11 mouse cellular contexts compared by ENCODE assay signal in the genomic region with DNA sequence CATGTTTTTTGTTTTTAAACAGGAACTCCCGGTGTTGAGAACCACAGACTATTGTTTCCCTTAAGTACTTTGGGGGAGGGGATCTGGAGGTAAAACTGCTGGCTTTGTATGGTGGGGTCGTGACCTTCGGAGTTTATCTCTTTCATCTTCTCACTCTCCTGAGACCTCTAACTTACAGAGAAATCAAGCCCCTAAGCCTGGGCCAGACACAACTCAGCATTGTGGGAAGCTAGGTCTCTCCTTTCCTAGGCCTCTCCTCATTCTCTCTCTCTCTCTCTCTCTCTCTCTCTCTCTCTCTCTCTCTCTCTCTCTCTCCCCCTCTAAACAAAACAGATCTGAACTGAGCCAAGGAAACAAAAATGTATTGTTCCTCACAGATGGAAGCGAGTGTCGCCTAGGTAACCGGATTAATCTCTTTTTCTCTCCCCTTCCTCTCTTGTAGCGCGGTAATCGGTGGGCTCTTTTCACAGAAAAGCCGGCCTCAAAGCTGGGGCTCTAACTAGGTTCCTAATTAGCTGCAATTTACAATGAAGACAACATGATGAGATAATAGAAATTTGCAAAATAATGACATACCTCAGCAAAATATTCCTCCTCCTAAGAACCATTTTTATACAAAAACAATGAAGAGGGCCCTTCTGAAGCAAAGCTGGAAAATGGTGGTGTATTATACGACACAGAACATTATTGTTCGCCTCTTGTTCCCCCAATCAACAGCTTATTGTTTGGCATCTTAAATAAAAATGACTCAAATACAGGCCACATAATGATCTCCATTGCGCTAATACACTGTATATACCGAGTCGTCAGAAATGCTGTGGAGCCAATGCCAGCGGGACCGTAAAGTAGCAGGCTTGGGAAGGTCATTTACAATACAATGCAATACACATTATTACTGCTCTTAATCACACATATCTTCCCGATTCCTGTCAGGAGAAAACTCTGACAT.
A peak's percentile ranks its signal among the peaks of the same experiment; 100 is the strongest.
DNase-seq lines count a peak whose midpoint lies in the region; ATAC-seq and TF ChIP-seq lines count a peak whose summit lies in the region.
"Had no signal": no experiment of that assay in that cellular context is flagged by ENCODE, and none has a peak within 500 bp of the region (broad histone marks: within the 10 kb centered on the region; RNA-seq: fewer than 3 reads in every experiment).

No protein-coding gene starts in this region.

- no peak overlapping the region for H3K4me2 ChIP-seq in hindbrain, embryonic 12.5 days (replicated peaks)
- no peak overlapping the region for H3K4me2 ChIP-seq in midbrain, embryonic 15.5 days

- H3K9ac ChIP-seq in ES-E14 (ENCODE audit: insufficient read depth, low read depth, low read length, poor library complexity, severe bottlenecking), result no peak overlapping the region
- no peak overlapping the region for H3K9ac ChIP-seq in hindbrain, embryonic 12.5 days
- no peak overlapping the region for H3K9ac ChIP-seq in midbrain, embryonic 15.5 days

- in situ Hi-C loops in ES-E14 (cut with MboI; ENCODE audit: low sequenced_read_pairs in 2 of 2, unreplicated experiment in 2 of 2), result no loop called here

- peaks cover 10% of the 10 kb centered on the region in 2 experiments for H3K4me1 ChIP-seq in ES-E14 (ENCODE audit: control insufficient read depth in 2 of 2, insufficient read depth in 2 of 2, low read length in 2 of 2, poor library complexity in 1 of 2)
- peaks cover 27% of the 10 kb centered on the region for H3K4me1 ChIP-seq in hindbrain, embryonic 12.5 days
- peaks cover 25% of the 10 kb centered on the region for H3K4me1 ChIP-seq in midbrain, embryonic 15.5 days

- no peak overlapping the region; a peak in 1 of 4 replicates for H3K4me3 ChIP-seq in ES-E14 (ENCODE audit: insufficient read depth in 1 of 2, low read depth in 1 of 2, low read length in 2 of 2, poor library complexity in 1 of 2, severe bottlenecking in 1 of 2)
- H3K4me3 ChIP-seq in hindbrain, embryonic 12.5 days, result no peak overlapping the region
- H3K4me3 ChIP-seq in midbrain, embryonic 15.5 days, result no peak overlapping the region

- peaks cover 3% of the 10 kb centered on the region; the same call in 1 of the 2 replicates for H3K27me3 ChIP-seq in hindbrain, embryonic 12.5 days
- no peaks in the 10 kb centered on the region for H3K27me3 ChIP-seq in midbrain, embryonic 15.5 days (replicated peaks)

- 18% methylated on average over 18 of the region's 18 CpGs for WGBS in hindbrain, embryonic 12.5 days
- WGBS in midbrain, embryonic 15.5 days, result 4% methylated on average over 18 of the region's 18 CpGs

- H3K27ac ChIP-seq in ES-E14 (ENCODE audit: insufficient read depth, low read depth, low read length, poor library complexity, severe bottlenecking), result no peak overlapping the region
- peak overlapping the region; percentile 64 for H3K27ac ChIP-seq in hindbrain, embryonic 12.5 days
- H3K27ac ChIP-seq in midbrain, embryonic 15.5 days, result peak overlapping the region; percentile 56; the same call in 1 of the 2 replicates
- H3K27ac ChIP-seq: stomach, postnatal 0 days had no signal

- H3K9me3 ChIP-seq in ES-E14 (ENCODE audit: control insufficient read depth, insufficient read depth, low read depth, low read length), result no peaks in the 10 kb centered on the region
- H3K9me3 ChIP-seq in hindbrain, embryonic 12.5 days (replicated peaks), result no peaks in the 10 kb centered on the region
- no peaks in the 10 kb centered on the region for H3K9me3 ChIP-seq in midbrain, embryonic 15.5 days

- peak; percentile 83 for ATAC-seq in hindbrain, embryonic 12.5 days (ENCODE audit: low FRiP score)
- ATAC-seq in midbrain, embryonic 15.5 days (replicated peaks), result peak; percentile 82

- DNase-seq in ES-E14 (ENCODE audit: low read depth, low spot score), result peak; percentile 77
- DNase-seq in embryo, embryonic 11.5 days (ENCODE audit: low read depth, low spot score), result peak; percentile 41
- no peak for DNase-seq in kidney, adult 8-10 months
- no peak for DNase-seq in cerebellum, adult 18-20 months
- DNase-seq in spleen, postnatal 36 days (ENCODE audit: low spot score in 2 of 2), result no peak
- DNase-seq in adrenal gland, postnatal 4 days (ENCODE audit: low spot score in 2 of 2), result no peak
- DNase-seq: cerebellum, adult 9-10 months; kidney, postnatal 4 days had no signal

- H3K36me3 ChIP-seq in ES-E14 (ENCODE audit: control insufficient read depth, insufficient read depth, low read length, poor library complexity, severe bottlenecking), result no peaks in the 10 kb centered on the region
- H3K36me3 ChIP-seq in hindbrain, embryonic 12.5 days, result no peaks in the 10 kb centered on the region
- H3K36me3 ChIP-seq in midbrain, embryonic 15.5 days (replicated peaks), result no peaks in the 10 kb centered on the region

TF ChIP-seq in ES-E14, 5 proteins besides CTCF, POLR2A, EP300 and RAD21:
- no peak for TF ChIP-seq MAFK (IDR thresholded peaks at IDR 0.05; ENCODE audit: insufficient read depth, low read depth, low read length)
- peak; percentile 46; the same call in 1 of the 2 replicates for TF ChIP-seq CHD2 (IDR thresholded peaks at IDR 0.05; ENCODE audit: low read depth, low read length)

Comparison
In these comparisons a context has a peak if more than half of its experiments do, and no peak if none do; other contexts are left out.
1. DNase-seq: peak in ES-E14 (single experiment) and embryo, embryonic 11.5 days (single experiment); none in kidney, adult 8-10 months (0 of 2), cerebellum, adult 18-20 months (0 of 2), spleen, postnatal 36 days (0 of 2) and adrenal gland, postnatal 4 days (0 of 2).